Mouse (Mus musculus): ENCODE results near the gene Sdk1.

Gene Sdk1

DNA sequence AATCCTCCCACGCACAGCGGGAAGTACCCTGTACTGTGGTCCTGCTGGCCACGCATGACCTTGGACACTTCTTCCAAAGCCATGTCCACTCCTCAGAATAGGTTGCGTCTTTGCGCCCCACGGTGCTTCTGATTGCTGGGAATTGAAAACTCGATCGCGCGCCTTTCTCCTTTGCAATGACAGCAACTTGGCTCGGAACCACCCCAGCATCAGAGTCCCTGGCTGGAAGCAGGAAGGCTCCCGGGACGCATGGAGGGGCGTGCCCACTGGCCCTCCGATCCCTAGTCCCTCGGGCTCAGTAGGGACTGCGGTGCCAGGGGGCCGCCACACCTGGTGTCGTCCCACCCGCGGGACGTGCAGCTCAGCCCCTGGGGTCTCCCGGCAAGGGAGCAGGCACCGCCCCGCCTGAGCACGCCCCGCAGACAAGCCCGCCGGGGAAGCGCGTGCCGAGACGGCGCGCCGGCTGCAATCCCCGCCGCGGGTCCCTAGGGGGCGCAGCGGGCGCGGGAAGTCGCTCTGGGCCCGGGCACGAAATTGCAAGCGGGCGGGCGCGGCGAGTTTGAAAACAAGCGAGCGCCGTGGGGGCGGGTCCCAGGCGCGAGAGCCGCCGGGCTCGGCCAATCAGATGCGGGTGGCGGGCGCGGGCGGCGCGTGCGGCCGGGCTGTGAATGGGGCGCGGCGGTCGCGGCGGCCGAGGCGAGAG is at the start of gene Sdk1:
TSS of gene Sdk1 (plus strand) at position 650 of the 703 bp plus-strand sequence.
- peak; percentile 89 for DNase-seq

DNA sequence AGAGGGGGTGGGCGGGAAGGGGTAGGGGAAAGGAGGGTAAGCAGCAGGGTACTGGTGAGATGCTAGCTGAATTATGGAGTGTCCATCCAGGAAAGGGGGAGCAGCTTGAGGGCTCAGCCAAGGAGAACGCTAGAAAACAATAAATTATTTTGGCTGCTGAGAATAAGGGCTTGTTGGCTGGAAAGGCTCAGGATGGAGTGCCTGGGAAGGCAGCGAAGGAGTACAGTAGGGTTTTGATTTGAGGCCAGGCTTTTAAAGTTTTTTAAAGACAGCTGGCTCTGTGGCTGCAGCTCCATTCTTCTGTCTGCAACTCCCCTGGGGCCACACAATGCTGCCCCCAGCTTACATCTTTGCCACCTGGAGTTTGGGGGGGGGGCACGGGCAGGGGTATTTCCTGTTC is 44.0 kb upstream of the Sdk1 start:
- DNase-seq, result no peak

DNA sequence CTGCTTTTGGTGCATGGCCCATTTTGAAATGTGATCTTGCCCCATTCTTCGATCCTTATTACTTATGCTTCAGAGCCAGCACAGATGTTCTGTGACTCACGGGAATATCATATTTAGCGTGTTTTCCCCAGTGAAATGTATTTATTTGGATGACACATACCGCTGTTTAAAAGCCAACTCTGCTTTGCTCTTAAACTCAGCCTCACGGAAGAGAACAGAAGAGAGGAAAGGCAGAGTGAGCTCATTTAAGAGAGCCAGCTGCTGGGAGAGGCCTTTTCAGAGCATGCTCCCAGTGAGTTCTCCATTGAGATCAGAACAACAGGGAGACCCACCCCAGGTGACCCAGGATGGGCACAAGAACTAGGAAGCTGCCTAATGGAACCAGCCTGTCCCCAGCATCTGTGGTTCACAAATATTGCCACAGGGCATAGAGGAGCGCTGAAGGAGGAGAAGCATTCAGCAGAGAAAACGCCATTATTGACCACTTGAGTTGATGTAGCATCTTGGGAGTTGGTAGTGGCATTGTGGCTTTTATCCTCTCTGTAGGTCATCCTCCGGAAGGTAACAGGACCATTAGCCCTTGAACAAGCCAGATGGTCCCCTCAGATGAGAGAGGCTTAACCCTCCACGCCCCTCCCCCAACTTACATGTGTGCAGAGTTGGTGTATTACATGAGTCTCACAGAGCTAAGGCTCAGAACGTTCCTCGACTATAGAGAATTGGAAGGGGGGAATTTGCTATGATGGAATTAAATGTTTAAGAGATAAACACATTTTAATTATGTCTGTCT is 38.8 kb upstream of the Sdk1 start:
- DNase-seq, result no peak

DNA sequence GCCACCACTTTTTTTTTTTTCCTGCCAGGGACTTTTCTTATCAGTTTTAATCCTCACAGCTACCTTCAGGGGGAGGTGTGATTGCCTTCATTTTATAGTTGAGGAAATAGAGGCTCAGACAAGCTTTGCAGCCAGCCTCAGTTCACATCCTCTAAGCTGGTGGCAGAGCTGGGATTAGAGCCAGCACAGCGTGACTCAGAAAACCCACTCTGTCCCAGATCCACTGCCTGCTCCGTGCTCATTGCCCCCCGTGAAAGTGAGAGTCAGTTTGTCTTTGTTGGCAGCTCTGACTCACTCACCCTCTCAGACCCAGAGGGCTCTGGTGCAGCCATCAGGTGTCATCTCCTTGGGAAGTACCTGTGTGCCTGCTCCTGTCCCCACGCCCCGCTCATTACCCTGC is 34.2 kb upstream of the Sdk1 start:
- DNase-seq, result no peak

DNA sequence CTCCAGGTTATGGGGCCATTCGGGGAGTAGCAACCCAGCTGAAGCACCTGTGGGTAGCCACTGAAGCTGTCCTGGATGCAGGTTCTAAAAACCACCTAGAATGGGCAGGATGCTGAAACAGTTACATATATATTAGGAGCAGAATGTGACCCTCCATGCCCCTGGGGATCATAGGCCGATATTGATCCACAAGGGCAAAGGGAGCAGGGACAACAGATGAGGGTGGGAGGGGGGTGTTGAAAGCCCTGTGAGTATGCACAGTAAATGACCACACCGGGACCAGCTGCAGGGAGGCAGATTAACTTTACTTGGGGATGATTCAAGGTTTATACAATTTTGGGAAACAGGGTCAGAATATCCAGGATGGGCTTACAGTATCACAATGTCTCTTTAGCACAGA is 16.0 kb upstream of the Sdk1 start:
- DNase-seq, result no peak

DNA sequence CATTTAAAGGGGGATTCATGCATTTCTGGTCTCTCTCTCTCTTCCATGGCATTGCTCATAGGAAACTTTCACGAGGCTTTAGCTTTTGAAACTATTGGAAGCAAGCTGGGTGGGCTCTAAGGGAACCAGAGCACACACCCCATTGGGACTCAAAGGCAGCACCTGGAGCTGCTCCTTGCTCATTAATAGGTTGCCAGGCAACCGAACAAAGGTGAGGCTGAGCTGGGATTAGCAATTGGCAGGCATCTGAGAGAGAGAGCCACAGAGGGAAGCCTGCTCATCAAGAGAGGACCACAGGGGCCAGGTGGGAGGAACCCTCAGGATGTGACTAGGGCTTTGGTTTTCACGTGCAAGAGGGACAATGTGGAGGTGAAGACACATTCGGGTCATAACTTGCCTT is 7.0 kb upstream of the Sdk1 start:
- DNase-seq, result no peak

DNA sequence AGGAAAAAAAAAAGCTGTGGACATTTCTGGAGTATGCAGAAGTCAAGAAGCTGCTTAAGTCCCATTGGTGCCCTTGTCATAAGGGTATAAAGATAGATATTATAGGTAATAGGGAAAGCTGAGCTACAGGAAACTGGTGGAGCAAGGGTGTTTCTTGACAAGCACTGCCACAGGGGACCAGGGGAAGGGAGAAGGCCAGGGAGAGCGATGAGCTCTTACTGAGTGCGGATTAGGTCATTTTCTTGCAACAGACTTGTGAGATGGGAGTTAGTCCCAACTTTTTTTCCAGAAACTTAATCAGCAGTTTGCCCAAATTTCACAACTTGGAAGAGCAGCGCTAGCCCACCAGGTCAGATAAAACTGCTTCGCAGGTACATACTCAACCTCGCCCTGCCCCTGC is 1.9 kb upstream of the Sdk1 start:
- no peak for DNase-seq

DNA sequence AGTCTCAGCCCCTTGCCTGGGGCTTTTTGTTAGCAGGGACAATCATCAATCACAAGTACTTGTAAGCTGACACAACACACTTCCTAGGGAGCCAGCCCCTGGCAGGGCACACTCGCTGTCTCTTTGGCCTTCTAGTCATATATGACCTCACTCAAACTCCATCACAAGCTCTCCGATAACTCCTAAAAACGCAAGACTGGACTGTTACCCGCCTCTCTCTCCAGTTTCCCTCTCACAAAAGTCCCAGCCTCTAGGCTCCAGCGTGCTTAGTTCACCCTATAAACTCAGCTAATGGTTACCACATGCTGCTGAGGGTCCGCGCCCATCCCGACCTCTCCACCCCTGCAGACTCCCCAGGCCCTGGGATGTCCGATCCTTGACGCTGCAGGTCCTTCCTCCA is 849 bp upstream of the Sdk1 start:
- DNase-seq, result no peak

DNA sequence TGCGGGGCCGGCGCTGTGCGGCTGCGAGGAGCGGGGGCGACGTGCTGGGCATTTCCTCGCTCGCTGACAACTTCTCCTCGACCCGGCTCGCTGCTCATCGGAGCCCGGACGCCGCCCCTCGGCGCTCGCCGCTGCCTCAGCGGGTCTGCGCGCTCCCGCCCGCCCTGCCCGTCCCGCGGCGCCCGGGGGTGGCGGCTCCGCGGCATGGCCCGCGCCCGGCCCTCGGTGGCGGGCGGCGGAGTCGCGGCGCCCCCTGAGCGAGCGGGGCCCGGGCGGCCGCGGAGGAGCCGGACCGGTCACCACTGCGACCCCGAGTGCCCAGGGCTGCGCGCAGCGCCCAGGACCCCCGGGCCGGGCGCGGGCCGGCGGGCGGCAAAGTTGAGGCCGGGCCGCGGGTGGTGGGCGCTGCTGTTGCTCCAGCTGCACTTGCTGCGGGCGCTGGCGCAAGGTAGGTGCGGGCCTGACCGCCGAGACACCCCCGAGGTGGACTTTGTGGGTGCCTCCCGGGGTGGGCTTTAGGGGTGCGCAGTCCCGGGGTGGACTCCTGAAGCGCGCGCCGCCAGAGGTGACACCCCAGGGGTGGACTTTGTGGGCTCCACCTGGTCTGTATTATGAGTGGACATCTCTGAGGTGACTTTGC is 475 bp downstream of the Sdk1 start:
- no peak for DNase-seq

DNA sequence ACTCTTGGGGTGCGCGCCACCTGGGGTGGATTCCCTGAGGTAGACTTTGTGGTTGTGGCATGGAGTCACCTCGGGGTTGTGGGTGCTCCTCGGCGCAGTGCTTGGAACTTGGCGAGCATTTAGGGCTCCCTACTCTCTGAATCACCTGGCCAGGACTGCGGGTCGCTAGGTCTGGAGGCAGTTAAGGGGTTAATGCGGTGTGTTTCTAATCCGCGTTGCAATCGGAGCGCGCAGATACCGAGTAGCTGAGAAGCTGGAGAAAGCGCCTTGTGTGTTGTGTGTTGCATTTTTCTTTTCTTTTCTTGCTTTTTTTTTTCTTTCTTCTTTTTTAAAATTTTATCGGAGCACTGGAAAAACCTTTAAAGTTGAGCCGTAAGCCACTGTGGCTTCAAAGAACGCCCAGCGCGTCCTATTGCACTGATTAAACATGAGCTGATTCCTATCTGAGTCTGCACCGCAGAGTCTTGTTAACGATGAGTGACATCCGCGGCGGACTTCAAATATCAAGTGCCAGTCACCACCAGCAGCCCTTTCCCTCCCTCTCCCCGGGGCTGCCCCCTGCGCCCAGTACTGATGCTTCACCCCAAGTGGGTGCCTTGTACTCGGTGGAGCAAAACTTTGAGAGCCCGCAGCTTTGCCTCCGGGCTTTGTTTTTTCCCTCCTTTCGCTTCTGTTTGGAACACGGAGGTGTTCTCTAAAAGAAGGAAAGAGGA is 2.1 kb downstream of the Sdk1 start:
- no peak for DNase-seq

DNA sequence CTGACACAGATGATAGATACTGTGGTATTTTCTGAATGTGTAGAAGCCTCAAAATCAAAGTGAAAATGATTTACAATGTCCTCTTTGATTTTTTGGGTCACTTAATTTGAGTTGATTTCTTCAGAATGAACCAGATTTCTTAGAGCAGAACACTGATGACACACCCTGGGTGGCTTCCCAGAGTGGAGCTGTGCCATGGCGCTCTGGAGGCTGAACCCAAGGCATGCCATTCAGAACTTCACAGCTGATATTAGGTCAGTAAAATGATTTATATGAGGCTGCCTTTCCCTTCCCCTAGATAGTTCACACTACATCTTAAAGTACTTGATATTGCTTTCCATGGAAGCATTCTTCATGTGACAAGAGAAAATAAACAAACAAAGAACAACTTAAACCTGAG is 23.0 kb downstream of the Sdk1 start:
- no peak for DNase-seq

DNA sequence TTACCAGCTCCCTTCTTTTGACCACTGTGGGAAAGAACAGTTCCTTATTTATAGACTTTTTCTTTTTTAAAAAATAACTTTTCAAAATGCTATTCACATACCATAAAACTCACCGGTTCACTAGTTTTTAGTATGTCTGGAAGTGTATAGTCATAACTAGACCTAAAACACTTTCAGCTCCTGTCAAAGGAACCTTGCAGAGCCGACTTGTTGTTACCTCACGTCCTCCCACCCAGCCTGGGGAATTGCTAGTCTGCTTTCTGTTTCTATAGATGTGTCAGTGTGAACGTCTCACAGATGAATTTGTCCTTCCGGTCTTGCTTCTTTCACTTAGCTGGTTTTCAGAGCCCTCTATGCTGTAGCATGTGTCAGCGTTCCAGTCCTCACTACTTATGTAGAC is 35.8 kb downstream of the Sdk1 start:
- no peak for DNase-seq

DNA sequence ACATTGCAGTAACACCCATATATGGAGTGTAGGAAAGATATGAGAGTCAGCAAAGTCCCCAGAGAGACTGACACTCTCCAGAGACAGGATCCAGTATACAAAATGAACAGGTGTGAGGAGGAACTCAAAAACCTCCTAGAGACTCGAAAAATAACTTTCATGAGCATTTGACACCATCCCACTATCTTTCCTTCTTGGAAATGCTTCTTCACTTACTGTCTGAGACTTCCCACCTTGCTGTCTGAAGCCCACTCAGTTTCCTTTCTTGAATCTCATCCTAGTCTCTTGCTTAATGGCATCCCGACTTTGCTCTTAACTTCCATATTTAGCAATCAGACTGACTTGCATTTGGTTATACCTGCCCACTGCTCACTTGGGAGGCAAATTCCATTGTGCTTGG is 40.5 kb downstream of the Sdk1 start:
- DNase-seq, result no peak

DNA sequence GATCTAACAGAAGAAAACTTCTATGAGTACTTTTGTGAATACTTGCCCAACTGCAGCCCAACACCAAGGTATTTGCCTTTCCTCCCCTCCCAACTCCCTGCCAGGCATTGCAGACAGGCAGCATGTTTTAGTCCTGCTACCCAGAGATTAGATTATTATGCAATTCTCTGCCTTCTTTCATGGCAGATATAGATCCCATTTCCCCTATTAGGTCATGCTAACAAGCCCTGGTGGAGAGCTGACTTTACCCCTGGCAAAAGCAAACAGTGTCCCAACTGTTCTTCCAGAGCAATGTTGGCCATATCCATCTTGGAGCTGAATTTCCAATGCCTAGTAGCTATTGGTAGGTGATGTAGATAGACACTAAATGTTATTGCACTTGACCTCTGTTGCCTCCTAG is 48.3 kb downstream of the Sdk1 start:
- no peak for DNase-seq

DNA sequence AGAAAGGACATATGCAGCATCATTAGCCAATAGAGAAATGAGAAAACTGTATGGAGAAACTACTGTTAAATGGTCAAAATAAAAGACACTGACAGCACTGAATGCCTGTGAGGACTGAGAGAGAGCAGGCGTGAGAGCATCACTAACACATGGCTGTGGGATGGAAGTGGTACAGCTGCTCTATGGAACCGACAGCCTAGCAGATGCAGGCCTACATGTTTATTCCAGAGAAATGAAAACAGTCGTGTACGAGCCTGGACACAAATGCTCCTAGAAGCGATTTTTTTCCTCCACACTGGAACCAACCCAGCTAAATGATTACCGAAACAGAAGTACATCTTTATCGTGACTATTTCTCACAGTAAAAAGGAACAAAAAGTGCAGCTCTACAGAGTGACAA is 54.0 kb downstream of the Sdk1 start:
- no peak for DNase-seq

DNA sequence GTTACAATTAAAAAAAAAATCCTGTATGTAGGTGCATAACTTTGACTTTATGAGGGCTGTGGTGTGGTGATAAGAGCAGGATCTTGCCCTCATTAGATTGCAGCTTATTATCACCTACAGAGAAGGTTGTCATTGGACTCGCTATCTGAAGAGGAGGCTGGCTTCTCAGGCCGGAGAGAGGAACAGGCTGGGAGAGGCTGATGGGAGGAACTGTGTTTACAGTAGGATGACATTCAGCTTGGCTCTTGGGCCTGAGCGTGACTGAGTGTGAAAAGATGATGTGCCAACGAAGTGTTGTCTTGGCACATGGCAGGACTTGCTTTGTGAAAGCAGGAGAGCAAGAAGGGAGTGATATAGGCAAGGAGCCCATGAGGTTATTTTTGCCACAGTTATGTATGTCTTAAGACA is 61.0 kb downstream of the Sdk1 start:
- DNase-seq, result no peak

DNA sequence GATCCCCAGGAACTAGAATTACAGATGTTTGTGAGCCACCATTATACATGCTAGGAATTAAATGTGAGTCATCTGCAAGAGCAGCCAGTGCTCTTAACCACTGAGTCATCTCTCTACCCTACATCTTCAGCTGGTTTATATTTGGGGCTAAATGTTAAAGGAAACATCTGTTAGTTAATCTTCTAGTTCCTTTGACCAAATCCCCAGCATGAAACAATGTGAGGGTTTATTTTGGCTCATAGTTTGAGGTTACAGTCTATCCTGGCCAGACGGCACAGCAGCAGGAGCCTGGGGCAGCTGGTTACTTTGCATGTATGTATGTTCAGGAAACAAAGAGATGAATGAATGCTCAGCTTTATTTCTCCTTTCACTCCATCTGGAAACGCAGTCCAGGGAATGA is 62.5 kb downstream of the Sdk1 start:
- DNase-seq, result no peak

DNA sequence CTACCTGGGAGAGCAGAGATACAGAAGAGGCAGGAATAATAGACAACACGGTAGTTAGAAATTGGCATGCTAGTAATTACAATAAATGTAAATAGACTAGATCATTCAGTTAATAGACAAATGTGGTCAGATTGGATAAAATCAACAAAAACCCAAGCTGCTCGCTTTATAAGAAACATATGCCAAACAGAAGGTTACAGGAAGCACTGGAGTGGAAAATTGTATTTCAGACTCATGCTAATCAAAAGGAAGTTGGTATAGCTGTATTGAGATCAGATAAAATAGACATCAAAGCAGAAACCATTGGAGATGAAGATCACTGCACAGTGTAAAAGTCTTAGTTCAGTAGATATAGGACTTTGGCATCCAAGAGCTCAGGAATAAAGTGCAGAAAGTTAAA is 63.4 kb downstream of the Sdk1 start:
- no peak for DNase-seq

DNA sequence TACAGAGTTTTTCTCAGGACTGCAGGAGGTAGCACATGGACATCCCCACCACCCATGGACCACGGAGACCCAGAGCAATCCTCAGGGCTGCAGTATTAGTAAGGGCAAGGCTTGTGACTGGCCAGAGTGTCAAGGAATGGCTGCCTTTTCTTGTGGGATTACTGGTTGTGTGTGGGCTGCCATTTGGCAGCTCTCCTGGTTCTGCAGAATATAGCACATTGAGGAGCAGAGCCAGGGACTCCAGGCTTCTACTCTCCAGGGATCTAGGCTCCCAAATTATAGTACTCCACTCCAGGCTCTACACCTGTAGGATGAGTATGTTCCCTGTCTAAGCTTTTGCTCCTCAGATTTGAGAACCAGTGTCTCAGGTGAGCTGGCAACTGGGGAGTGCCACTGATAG is 69.4 kb downstream of the Sdk1 start:
- DNase-seq, result no peak

DNA sequence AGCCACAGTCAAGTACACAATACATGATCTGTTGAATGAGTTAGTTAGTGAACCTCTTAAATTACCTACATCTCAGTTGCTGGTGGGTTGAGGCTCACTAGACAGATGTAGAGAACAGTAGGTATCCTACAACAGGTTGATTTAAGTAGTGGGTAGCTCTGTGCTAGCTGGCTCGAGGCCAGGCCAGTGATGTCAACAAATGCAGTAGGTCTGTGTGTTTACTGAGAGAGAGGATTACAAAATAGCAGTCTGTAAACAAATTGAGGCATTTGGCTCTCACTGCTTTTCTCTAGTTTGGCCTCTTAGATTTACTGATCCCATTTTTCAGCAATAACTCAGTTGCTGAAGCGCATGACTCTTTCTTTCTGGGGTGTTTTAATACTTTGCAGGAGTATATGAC is 70.5 kb downstream of the Sdk1 start:
- DNase-seq, result no peak

DNA sequence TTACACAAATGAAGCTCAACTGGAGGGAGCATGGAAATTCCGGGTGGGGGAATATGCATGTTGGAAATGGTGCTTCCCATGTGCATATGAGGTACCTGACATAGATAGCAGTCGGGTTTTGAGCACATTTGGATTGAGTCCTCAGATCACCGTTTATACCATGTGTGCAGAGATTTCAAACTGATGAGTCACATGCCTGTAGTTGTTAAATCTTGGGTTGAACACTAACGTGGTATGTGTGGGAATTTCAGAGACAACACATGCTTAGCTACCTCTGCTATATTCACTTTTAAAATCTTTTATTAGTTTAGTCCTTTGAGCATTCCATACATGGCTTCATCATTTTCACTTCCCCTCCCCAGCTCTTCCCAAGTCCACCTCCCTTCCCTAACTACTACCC is 71.0 kb downstream of the Sdk1 start:
- no peak for DNase-seq

DNA sequence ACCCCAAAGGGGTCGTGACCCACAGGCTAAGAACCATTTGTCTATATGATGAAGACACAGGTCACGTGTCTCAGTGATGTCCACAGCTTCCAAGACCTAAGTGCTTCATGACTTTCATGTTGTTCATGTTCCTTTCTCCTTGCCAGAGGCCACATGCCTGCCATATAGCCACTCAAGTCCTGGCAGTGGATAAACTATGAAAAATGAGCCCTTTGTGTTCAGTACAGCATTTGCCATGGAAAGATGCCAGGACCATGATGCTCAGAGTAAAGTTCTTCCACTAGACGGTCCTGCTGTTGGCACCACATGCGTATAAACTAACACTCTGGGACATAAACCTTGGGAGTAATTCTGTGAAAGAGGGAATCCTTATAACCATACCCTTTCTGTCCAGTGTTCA is 75.8 kb downstream of the Sdk1 start:
- no peak for DNase-seq

DNA sequence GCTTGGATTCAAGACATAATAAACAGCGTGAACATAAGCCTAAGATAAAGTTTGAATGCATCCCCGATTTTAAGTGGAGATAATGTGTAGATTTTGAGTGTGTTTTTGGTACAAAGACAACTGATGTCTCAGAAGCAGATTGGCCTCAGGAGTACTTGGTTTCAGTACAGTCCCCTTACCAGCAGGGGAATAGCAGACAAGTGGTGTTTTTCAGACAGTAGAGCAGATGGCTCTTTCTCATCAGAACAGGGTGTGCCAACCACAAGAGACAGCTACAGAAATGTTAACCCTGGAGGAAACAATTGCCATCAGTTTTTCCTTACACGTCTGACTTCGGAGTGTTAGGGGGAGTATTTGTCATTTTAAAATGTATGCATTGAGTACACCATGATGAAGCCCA is 83.6 kb downstream of the Sdk1 start:
- DNase-seq, result peak; percentile 40

DNA sequence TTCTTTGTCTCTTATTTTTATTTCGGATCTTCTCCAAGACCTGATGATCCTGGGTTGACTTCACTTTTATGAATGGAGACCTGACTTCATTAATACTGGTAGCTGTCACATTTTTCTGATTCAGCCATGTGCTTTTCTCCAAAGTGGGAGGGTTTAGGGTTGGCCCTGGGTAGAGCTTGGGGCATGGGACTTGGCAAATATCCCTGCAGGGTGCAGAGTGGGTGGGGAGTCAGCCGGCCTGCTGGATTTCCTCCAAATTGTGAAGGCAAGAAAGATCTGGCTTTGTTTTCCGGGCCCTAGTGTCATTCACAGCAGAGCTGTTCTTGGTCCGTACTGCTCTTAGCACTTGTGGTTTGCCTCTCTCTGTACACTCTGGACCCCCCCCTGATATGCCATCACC is 103.1 kb downstream of the Sdk1 start:
- peak; percentile 2 for DNase-seq
